Mouse (Mus musculus) heart, adult 2 months (tissue): Measurements from ENCODE around the gene Ss18l1. TPM values are rescaled to one million over a fixed set of nuclear protein-coding genes. Genes with fewer than 3 reads are reported as not detected.

Experiments
- DNase-seq, 2 experiments: peaks; one replicate each; pipeline ENCODE4 v3.0.0; 2021
- H3K27ac ChIP-seq: fragments of 200-600 bp; 2 replicates; pipeline ENCODE4 v1.8.1; 2022
- H3K27me3 ChIP-seq: fragments of 200-500 bp; 2 replicates; pipeline ENCODE4 v1.6.1; 2012; ENCODE audit warnings: mild to moderate bottlenecking, low read length, inconsistent platforms, mixed read lengths; ENCODE audit not compliant: control insufficient read depth, insufficient read depth
- H3K36me3 ChIP-seq: fragments of 200-500 bp; 2 replicates; pipeline ENCODE4 v1.6.1; 2012; ENCODE audit warnings: low read length, inconsistent platforms; ENCODE audit not compliant: control insufficient read depth, insufficient read depth
- H3K4me1 ChIP-seq: fragments of 200-500 bp; 2 replicates; pipeline ENCODE4 v1.6.1; 2011; ENCODE audit warnings: low read length; ENCODE audit not compliant: control insufficient read depth, insufficient read depth
- H3K4me3 ChIP-seq: fragments of 200-600 bp; 2 replicates; pipeline ENCODE4 v1.8.1; 2022
- H3K79me2 ChIP-seq: fragments of 200-500 bp; replicated peaks from 2 replicates; pipeline ENCODE4 v1.6.1; 2012; ENCODE audit warnings: mild to moderate bottlenecking, inconsistent platforms, low read length, moderate library complexity, mixed read lengths; ENCODE audit not compliant: control insufficient read depth, insufficient read depth
- H3K9ac ChIP-seq: fragments of 200-500 bp; 2 replicates; pipeline ENCODE4 v1.6.1; 2012; ENCODE audit warnings: low read depth, mild to moderate bottlenecking, control low read depth, inconsistent platforms, low read length, mixed read lengths
- CTCF ChIP-seq: fragments of 200-600 bp; IDR thresholded peaks from 2 replicates; pipeline ENCODE4 v1.8.1; 2022; ENCODE audit warnings: antibody characterized with exemption, mild to moderate bottlenecking, moderate library complexity
- EP300 ChIP-seq: fragments of 200-500 bp; IDR thresholded peaks from 2 replicates; pipeline ENCODE4 v1.6.1; 2011; ENCODE audit warnings: low read depth, low read length, control low read depth; ENCODE audit not compliant: insufficient read depth
- POLR2A ChIP-seq: fragments of 200-500 bp; IDR thresholded peaks from 2 replicates; pipeline ENCODE4 v1.6.1; 2011; ENCODE audit warnings: mild to moderate bottlenecking, low read depth, low read length, control low read depth; ENCODE audit not compliant: insufficient read depth
- WGBS: fragments of 180-500 bp; shearing (Covaris S2); methylation state at CpG from one replicate; pipeline ENCODE4 v1.1.7; 2018; 5-methylcytosine and 5-hydroxymethylcytosine counted together
- intact Hi-C: fragments of 180-260 bp; cut with DNase I; formaldehyde crosslinking; loops from one replicate; pipeline ENCODE4 v1.15.1; 2025
- polyA plus RNA-seq: library from polyadenylated mRNA; depleted of rRNA; stranded (reverse); fragments of >200 nt; gene quantifications from 2 replicates; pipeline ENCODE4 v1.2.3, GENCODE M21; 2012
- total RNA-seq, 2 experiments: library from RNA; stranded (reverse); gene quantifications; 2 replicates each; pipeline ENCODE4 v1.2.3; 2021

Gene Ss18l1
- total and polyA plus RNA-seq, 3 experiments, result 1.9 to 3.8 (median 2.0) TPM

- 92% methylated on average over 14 of the region's 14 CpGs for WGBS
- intact Hi-C loops, result loop anchor here (1.0 kb wide), 1 partner anchor 135 kb away; no protein-coding TSS in a partner anchor
- no peak overlapping the region for H3K27ac ChIP-seq
- DNase-seq, result no peak
- H3K4me3 ChIP-seq, result no peak overlapping the region
- no peaks in the 10 kb centered on the region for H3K4me1 ChIP-seq
- TF ChIP-seq CTCF (peak; percentile 57), POLR2A (no peak)
- no peaks in the 10 kb centered on the region for H3K27me3 ChIP-seq
- H3K36me3 ChIP-seq, result no peaks in the 10 kb centered on the region
- H3K79me2 ChIP-seq, result 0 out of 2 replicates have a peak, but pooled peaks cover 2% of the 10 kb centered on the region
- H3K9ac ChIP-seq, result no peak overlapping the region
Observed at GRCm38 (mm10) chr2:180051986-180052733, 9.9 kb downstream of the Ss18l1 start.

DNA sequence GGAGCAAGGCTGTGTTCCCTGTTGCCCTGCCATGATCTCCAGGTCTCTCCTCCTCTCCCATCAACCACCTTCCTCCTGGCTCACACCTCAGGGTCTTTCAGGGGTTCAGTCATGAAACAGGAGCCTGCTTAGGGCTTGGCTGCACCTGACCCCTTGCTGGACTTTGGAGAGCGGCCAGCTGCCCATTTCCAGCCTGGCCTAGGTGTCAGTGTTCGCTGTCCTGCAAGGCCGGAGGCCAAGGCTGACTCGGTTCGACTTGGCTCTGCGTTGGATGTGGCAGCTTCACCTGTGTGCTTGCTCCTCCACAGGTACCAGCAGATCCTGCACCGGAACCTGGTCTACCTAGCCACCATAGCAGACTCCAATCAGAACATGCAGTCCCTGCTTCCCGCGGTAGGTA is 10.7 kb downstream of the Ss18l1 start:
- TF ChIP-seq POLR2A, result no peak
- no peak for TF ChIP-seq EP300
- DNase-seq, result no peak
- no peaks in the 10 kb centered on the region for H3K36me3 ChIP-seq
- H3K4me1 ChIP-seq, result no peaks in the 10 kb centered on the region
- 0 out of 2 replicates have a peak, but pooled peaks cover 2% of the 10 kb centered on the region for H3K79me2 ChIP-seq
- no peak overlapping the region for H3K9ac ChIP-seq
- 95% methylated on average over 9 of the region's 9 CpGs for WGBS
- H3K27ac ChIP-seq, result no peak overlapping the region
- intact Hi-C loops, result no loop called here
- no peaks in the 10 kb centered on the region for H3K27me3 ChIP-seq
- no peak overlapping the region for H3K4me3 ChIP-seq

GRCm38 (mm10) chr2:180063338-180064131 is 21.2 kb downstream of the Ss18l1 start:
- peak in 1 of 2 experiments; percentile 36 for DNase-seq
- Histone ChIP-seq H3K36me3 (no peaks in the 10 kb centered on the region), H3K4me1 (no peaks in the 10 kb centered on the region), H3K4me3 (no peak overlapping the region), H3K27ac (no peak overlapping the region), H3K27me3 (no peaks in the 10 kb centered on the region), H3K79me2 (no peaks in the 10 kb centered on the region), H3K9ac (no peak overlapping the region)
- TF ChIP-seq POLR2A, result no peak
- TF ChIP-seq EP300, result no peak
- no peak for TF ChIP-seq CTCF
- 74% methylated on average over 11 of the region's 11 CpGs for WGBS
- intact Hi-C loops, result no loop called here

- Histone ChIP-seq H3K9ac (peak overlapping the region; percentile 68), H3K4me3 (peak overlapping the region; percentile 74), H3K79me2 (no peaks in the 10 kb centered on the region), H3K27me3 (no peaks in the 10 kb centered on the region), H3K36me3 (no peaks in the 10 kb centered on the region), H3K27ac (peak overlapping the region; percentile 81), H3K4me1 (peaks cover 5% of the 10 kb centered on the region)
- WGBS, result 29% methylated on average over 20 of the region's 20 CpGs
- intact Hi-C loops, result loop anchor here (5.0 kb wide), 1 partner anchor 47 kb away; the partner anchor contains the start of gene Osbpl2
- no peak for DNase-seq
- TF ChIP-seq EP300, result no peak
- no peak for TF ChIP-seq POLR2A
- TF ChIP-seq CTCF, result no peak
Observed at GRCm38 (mm10) chr2:180069770-180070480, 27.6 kb downstream of the Ss18l1 start.

DNA sequence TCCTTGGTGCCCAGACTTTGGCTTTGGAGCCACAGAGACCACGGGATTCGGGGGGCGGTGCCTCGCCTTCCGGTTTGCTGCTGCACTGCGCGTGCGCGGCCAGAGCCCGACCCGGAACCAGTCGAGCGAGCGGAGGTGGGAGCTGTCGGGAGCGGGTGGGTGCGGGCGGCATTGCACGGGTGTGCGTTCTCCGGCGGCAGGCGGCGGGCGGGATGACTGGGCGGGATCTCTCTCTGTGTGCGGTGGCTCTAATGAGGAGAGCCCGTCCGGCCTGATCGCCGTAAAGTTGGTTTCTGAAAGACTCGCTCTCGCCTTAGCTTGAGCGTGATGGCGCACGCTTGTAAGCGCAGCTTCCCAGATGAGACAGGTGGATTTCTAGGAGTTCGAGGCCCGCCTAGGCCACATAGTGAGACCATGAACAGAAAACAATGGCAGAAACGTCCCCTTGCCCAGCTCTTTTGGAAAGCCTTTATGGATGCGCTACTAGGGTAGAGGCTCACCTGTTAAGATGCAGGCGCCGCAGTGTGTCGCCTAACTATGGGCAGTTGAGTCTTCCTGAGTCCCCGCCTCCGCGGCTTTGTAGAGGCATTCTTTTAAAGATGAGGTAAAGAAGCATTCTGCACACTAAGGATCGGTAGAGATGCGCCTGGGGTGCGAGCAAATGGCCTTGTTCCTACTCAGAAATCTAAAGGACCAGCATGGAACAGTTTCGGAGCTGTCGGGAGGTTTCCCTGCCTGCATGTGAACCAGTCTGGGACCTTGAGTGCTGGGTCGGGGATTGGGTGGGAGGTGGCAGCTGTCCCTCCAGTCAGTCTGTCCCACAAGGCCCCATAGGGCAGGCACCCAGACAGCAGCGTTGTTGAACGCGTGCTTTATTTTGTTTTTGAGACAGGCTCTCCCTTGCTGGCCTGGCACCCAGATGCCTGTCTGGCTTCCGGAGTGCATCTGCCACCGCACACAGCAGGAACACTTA is 28.5 kb downstream of the Ss18l1 start, which contains the start of gene Mtg2:
TSS of gene Mtg2 (plus strand) at position 108 of the 973 bp plus-strand sequence.
- TF ChIP-seq EP300 (0 out of 2 replicates have a peak, but pooled peaks have one; percentile 5), CTCF (peak; percentile 29), POLR2A (peak; percentile 89)
- Histone ChIP-seq H3K27me3 (no peaks in the 10 kb centered on the region), H3K4me3 (peak within 1 kb of the TSS; percentile 74), H3K4me1 (peaks cover 5% of the 10 kb centered on the region), H3K27ac (peak within 1 kb of the TSS; percentile 81), H3K9ac (peak within 1 kb of the TSS; percentile 85), H3K79me2 (no peaks in the 10 kb centered on the region), H3K36me3 (no peaks in the 10 kb centered on the region)
- intact Hi-C loops, result loop anchor here (5.0 kb wide), 1 partner anchor 47 kb away; the partner anchor contains the start of gene Osbpl2
- WGBS, result 5% methylated on average over 58 of the region's 58 CpGs
- DNase-seq, result peak; percentile 96 to 97
